Mouse (Mus musculus) liver, postnatal 0 days (tissue): Measurements from ENCODE around the gene Qars.

Source experiments
- CTCF ChIP-seq: sonication (generic); IDR thresholded peaks from 2 replicates; pipeline ENCODE4 v1.5.1; 2016; ENCODE audit warnings: antibody characterized with exemption, low read depth
- EP300 ChIP-seq: IDR thresholded peaks from 2 replicates; pipeline ENCODE4 v1.6.1; 2016; ENCODE audit warnings: antibody characterized with exemption, low read depth, mild to moderate bottlenecking

DNA sequence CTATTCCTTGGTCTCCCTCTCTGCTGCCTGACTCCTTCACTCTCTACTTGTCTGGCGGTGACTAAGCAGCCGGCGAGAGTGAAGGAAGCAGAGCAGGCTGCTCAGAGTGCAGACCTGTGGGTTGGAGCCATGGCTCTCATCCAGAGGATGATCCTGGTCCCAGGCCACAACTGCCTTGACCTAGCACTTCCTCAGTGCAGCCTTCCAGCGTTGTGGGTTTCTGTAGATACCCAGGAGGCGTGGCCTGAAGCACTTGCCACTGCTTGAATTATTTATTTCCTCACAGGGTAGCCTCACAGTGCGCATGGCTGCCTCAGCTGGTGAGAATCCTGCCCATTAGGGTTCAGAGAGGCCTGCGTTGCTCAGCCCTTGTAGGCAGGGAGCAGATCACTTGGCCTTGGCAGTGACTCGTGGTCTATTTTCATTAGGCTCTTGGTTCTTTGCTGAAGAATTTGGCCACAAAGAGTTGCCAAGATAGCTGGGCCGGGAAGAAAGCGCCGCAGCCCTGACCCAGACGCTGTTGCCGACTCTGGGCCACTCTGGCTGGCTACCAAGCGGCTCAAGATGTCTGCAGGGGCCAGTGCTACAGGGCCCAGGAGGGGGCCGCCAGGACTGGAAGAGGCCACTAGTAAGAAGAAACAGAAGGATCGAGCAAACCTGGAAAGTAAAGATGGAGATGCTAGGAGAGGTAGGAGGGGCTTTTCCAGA is 15.3 kb upstream of the Qars start:
- TF ChIP-seq CTCF (no peak), EP300 (no peak)
